Mouse (Mus musculus) left cerebral cortex, postnatal 4 days (tissue): ENCODE data around the gene Sptssa. TPM values are rescaled to one million over a fixed set of nuclear protein-coding genes. Genes with fewer than 3 reads are reported as not detected.

ENCODE experiments used
- DNase-seq: peaks from one replicate; pipeline ENCODE4 v3.0.0-alpha.2; 2022
- intact Hi-C: fragments of 180-260 bp; cut with DNase I; formaldehyde crosslinking; loops from one replicate; pipeline ENCODE4 v1.15.1; 2025
- total RNA-seq, 2 experiments: library from RNA; stranded (reverse); gene quantifications; 2 replicates each; pipeline ENCODE4 v1.2.3; 2021

The Sptssa gene
- total RNA-seq, 2 experiments from 2014 or later = 63.3 to 68.5 TPM

- intact Hi-C loops = no loop called here
- no peak for DNase-seq
Observed at GRCm38 (mm10) chr12:54655292-54656038, 908 bp downstream of the Sptssa start.

- DNase-seq = no peak
- intact Hi-C loops = no loop called here
Observed at GRCm38 (mm10) chr12:54654741-54655140, 1.6 kb downstream of the Sptssa start.

GRCm38 (mm10) chr12:54654141-54654540, 2.2 kb downstream of the Sptssa start:
- no peak for DNase-seq
- intact Hi-C loops = no loop called here

- DNase-seq = no peak
- intact Hi-C loops = no loop called here
Observed at GRCm38 (mm10) chr12:54652346-54652745, 4.0 kb downstream of the Sptssa start.

- DNase-seq = no peak
- intact Hi-C loops = no loop called here
Observed at GRCm38 (mm10) chr12:54651820-54652219, 4.6 kb downstream of the Sptssa start.

- intact Hi-C loops = no loop called here
- no peak for DNase-seq
Observed at GRCm38 (mm10) chr12:54651158-54651557, 5.2 kb downstream of the Sptssa start.

- intact Hi-C loops = no loop called here
- no peak for DNase-seq
Observed at GRCm38 (mm10) chr12:54644947-54645346, 11.4 kb downstream of the Sptssa start.

- intact Hi-C loops = no loop called here
Observed at GRCm38 (mm10) chr12:54643320-54643892, 13.0 kb downstream of the Sptssa start.

GRCm38 (mm10) chr12:54641374-54641773, 15.0 kb downstream of the Sptssa start:
- intact Hi-C loops = no loop called here
- DNase-seq = no peak

More at GRCm38 (mm10) chr12:54643320-54643892, 13.0 kb downstream of the Sptssa start:
- DNase-seq = no peak

GRCm38 (mm10) chr12:54640259-54640658, 16.1 kb downstream of the Sptssa start:
- intact Hi-C loops = no loop called here
- DNase-seq = no peak

- DNase-seq = no peak
- intact Hi-C loops = no loop called here
Observed at GRCm38 (mm10) chr12:54637033-54637432, 19.3 kb downstream of the Sptssa start.

GRCm38 (mm10) chr12:54632141-54632540, 24.2 kb downstream of the Sptssa start:
- intact Hi-C loops = no loop called here
- no peak for DNase-seq

GRCm38 (mm10) chr12:54621942-54622341, 34.4 kb downstream of the Sptssa start:
- intact Hi-C loops = no loop called here
- DNase-seq = no peak

- no peak for DNase-seq
- intact Hi-C loops = no loop called here
Observed at GRCm38 (mm10) chr12:54620042-54620705, 36.2 kb downstream of the Sptssa start.

- DNase-seq = no peak
- intact Hi-C loops = no loop called here
Observed at GRCm38 (mm10) chr12:54608988-54609387, 47.4 kb downstream of the Sptssa start.

GRCm38 (mm10) chr12:54605203-54605602, 51.2 kb downstream of the Sptssa start:
- DNase-seq = no peak
- intact Hi-C loops = no loop called here

GRCm38 (mm10) chr12:54603542-54604167, 52.7 kb downstream of the Sptssa start:
- DNase-seq = no peak
- intact Hi-C loops = no loop called here

- intact Hi-C loops = no loop called here
- no peak for DNase-seq
Observed at GRCm38 (mm10) chr12:54600482-54600881, 55.9 kb downstream of the Sptssa start.

GRCm38 (mm10) chr12:54598358-54598757, 58.0 kb downstream of the Sptssa start:
- intact Hi-C loops = no loop called here
- DNase-seq = no peak

GRCm38 (mm10) chr12:54596715-54597114, 59.7 kb downstream of the Sptssa start:
- no peak for DNase-seq
- intact Hi-C loops = no loop called here
